Mouse (Mus musculus): Measurements from ENCODE around the gene Olfr1134.

DNA sequence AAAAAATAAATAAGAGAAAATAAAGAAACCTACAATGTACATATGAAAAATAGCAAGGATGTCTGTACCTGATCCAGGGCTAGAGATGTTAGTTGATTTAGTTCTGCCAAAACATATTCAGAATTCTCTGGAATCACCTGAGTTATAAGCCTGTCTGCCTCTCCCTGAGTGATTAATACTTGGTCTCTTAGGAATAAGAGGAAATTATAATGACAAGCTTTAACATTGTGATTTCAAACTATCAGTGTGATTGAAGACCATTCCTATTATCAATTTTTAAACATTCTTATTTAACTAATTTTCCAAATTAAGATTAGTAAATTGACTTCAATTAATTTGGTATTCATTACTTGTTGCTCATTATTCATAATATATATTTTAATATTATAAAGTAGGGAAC is 11.0 kb downstream of the Olfr1134 start, which contains the start of gene Olfr1133:
- TF ChIP-seq HCFC1 (IDR thresholded peaks at IDR 0.05; ENCODE audit: borderline replicate concordance, insufficient read depth, low read length) (no peak), MAFK (IDR thresholded peaks at IDR 0.05; ENCODE audit: insufficient read depth, low read depth, low read length) (no peak), ZC3H11A (IDR thresholded peaks at IDR 0.05; ENCODE audit: borderline replicate concordance, low read depth, low read length) (no peak), CHD2 (IDR thresholded peaks at IDR 0.05; ENCODE audit: low read depth, low read length) (no peak)
